Mouse (Mus musculus): ENCODE data around the gene Fbxw5.
"Not testable (repeated sequence)": the region's sequence is repeated elsewhere in the genome, so short reads cannot be mapped to it uniquely, and the experiment has no call there.

Gene Fbxw5

DNA sequence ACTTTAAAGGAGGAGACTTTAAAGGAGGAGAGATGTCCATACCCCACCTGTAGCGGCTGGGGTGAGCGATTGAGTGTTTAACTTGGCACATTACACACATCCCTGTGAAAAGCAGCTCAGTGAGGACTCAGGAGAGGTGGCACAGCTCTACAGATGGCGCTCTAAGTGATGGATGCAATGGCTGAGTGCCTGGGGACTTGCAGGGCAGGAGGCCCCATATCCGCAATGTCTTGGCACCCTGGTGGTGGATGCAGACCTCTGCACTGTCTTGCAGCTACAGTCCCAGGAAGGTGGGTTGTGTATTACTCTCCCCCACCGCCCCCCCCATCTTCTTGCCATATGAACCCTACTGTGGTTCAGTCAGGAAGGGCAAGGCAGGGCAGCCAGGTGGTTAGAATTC is 6.4 kb downstream of the Fbxw5 start:
- in situ Hi-C loops (cut with MboI; ENCODE audit: low sequenced_read_pairs), result no loop called here

- in situ Hi-C loops (cut with MboI; ENCODE audit: low sequenced_read_pairs), result no loop called here
These were observed 9.4 kb downstream of the Fbxw5 start for GRCm38 (mm10) chr2:25509912-25510311.

DNA sequence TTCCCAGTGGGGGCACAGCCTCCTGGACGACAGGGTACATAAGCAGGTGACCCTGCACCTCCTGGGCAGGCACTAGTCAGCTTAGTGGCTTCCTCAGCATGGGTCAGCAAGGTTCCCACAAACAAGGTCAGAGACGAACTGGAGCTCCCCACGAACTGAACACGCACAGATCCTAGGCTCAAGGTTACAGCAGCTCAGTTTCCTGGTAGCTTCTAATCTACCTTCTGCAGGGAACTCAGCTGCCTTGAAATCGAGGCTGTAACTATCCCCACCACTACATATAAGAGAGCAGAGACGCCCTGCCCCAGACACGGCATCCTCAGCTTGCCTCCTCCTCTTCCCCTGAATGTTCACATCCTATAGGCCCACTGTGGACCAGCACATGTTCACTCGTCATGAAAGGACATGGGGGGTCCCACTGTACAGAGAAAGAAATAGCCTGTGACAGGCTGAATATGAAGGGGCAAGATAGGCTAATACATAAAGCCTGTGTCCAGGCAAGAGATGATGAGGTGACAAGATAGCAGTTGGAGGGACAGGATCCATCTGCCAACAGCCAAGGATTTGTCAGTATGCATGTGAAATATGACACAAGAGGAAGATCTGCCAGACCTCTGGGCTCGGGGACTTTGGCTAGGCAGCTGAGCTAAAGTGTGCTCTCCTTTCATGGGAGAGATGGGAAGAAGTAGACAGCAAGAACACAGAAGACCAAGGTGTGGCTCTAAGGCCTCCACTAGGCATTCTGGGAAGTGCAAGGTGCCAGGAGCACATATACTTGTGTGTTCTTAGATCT is 26.2 kb downstream of the Fbxw5 start:
- in situ Hi-C loops (cut with MboI; ENCODE audit: low sequenced_read_pairs), result no loop called here

- in situ Hi-C loops (cut with MboI; ENCODE audit: low sequenced_read_pairs), result no loop called here
These were observed 33.2 kb downstream of the Fbxw5 start for GRCm38 (mm10) chr2:25533707-25534106.

GRCm38 (mm10) chr2:25534178-25534865 is 33.8 kb downstream of the Fbxw5 start:
- in situ Hi-C loops (cut with MboI; ENCODE audit: low sequenced_read_pairs), result no loop called here

DNA sequence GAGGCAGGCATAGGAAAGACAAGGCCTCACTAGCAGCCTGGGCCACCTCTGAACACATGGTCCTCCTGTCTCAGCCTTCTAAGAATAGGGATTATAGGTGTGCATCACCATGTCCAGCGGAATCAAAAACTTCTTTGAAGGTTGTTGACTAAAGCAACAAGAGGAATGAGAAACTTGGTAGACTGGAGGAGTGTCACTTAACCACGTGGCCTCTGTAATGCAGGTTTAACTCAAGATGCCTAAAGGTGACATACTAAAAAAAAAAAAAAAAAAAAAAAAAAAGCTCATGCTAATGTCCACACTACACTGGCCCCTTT is 34.3 kb downstream of the Fbxw5 start:
- in situ Hi-C loops (cut with MboI; ENCODE audit: low sequenced_read_pairs), result no loop called here

GRCm38 (mm10) chr2:25536531-25536930 is 36.0 kb downstream of the Fbxw5 start:
- in situ Hi-C loops (cut with MboI; ENCODE audit: low sequenced_read_pairs), result no loop called here

DNA sequence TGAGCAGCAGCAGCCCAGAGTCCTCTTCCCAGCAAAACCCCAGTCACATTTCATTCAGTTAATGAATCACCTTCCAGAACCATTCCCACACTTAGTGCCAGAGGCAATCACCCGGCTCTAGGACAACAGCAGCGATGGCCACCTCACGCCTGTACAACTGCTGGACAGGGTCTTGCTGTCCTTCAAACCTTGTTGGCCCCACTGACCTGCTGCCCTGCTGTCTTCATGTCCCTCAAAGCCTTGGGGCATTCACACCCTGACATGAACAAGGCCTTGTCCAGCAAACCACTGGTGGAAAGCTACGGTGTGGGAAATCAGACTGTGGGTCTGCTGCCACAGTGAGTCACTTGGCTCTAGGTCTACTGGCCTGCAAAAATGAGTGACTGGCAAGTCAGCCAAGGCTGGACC is 40.0 kb downstream of the Fbxw5 start:
- in situ Hi-C loops (cut with MboI; ENCODE audit: low sequenced_read_pairs), result no loop called here

GRCm38 (mm10) chr2:25541644-25542367 is 41.3 kb downstream of the Fbxw5 start:
- in situ Hi-C loops (cut with MboI; ENCODE audit: low sequenced_read_pairs), result no loop called here

GRCm38 (mm10) chr2:25545996-25546810 is 45.7 kb downstream of the Fbxw5 start:
- in situ Hi-C loops (cut with MboI; ENCODE audit: low sequenced_read_pairs), result no loop called here

- in situ Hi-C loops (cut with MboI; ENCODE audit: low sequenced_read_pairs), result no loop called here
These were observed 46.4 kb downstream of the Fbxw5 start, which contains the start of gene Traf2 for GRCm38 (mm10) chr2:25546811-25547491. TSS of gene Traf2 (minus strand) at chr2:25546940.

DNA sequence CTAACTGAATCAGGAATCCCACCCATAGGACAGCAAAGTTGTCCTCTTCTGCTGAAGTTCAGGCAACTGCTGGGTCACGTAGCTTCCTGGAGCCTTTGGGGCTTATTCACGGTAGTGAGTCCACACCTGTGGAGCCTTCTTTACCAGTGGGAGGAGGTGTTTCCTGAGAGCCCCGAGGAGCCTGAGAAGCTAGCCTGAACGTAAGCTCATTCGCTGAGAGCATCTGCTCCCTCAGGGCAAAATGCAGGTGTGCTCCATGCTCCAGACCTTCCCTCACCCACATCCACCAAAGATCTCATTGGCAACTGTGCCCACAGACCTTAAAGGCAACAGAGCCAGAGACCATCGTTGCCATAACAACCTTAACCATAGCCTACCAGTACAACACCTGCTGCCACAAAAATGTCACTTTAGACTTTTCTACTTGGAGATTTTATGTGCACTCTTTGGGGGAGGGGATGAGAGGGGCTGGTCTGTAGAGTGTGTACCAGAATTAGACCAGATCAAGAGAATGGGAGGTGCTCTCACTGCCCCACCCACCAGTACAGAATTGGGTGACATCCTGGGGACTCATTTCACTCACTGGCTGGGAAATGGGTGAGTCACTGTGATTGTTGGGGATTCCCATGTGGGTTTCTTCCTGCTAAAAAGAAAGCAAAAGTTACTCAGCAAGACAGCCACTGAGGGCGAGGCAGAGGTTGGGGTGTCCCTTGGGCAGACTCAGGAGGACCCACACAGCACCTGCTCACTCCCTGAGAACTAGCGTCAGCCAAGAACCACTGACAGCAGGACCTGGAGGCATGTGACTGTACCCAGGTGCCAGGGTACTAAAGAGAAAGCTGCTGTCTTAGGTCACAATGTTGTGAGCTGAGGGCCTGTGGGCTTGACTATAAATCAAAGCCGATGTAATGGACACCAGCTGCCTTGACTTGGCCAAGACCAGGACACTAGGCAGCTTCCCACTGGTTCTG is 48.8 kb downstream of the Fbxw5 start:
- in situ Hi-C loops (cut with MboI; ENCODE audit: low sequenced_read_pairs), result no loop called here

GRCm38 (mm10) chr2:25551186-25551585 is 50.6 kb downstream of the Fbxw5 start:
- in situ Hi-C loops (cut with MboI; ENCODE audit: low sequenced_read_pairs), result no loop called here

DNA sequence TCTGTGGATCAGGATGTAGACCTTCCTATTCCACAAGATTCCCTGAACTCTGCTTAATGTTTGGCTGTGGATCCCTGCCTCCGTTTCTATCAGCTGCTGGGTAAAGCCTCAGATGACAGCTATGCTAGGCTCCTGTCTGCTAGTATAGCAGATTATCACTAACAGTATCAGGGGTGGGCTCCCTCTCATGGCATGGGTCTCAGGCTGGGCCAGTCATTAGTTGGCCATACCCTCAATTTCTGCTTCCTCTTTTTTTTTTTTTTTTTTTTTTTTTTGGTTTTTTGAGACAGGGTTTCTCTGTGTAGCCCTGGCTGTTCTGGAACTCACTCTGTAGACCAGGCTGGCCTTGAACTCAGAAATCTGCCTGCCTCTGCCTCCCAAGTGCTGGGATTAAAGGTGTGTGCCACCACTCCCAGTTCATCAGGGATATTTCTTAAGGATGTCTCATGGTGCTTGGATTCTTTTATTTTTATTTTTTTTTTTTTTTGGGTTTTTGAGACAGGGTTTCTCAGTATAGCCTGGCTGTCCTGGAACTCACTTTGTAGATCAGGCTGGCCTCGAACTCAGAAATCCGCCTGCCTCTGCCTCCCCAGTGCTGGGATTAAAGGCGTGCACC is 52.7 kb downstream of the Fbxw5 start:
- in situ Hi-C loops (cut with MboI; ENCODE audit: low sequenced_read_pairs), result not testable (repeated sequence)
